Mouse (Mus musculus) small intestine, adult 2 months (tissue): Measurements from ENCODE around the gene Ablim1.

ENCODE experiments used
- CTCF ChIP-seq: fragments of 200-500 bp; IDR thresholded peaks from 2 replicates; pipeline ENCODE4 v1.5.1; 2012; ENCODE audit warnings: low read depth, mild to moderate bottlenecking, control low read depth, inconsistent platforms, low read length, moderate library complexity, mixed read lengths; ENCODE audit not compliant: insufficient replicate concordance, insufficient read length; ENCODE audit errors: extremely low read depth
- POLR2A ChIP-seq: fragments of 200-500 bp; IDR thresholded peaks from 2 replicates; pipeline ENCODE4 v1.6.1; 2012; ENCODE audit warnings: low read depth, mild to moderate bottlenecking, control low read depth, inconsistent platforms, low read length, moderate library complexity

GRCm38 (mm10) chr19:57081536-57081935, 233.2 kb downstream of the Ablim1 start:
- TF ChIP-seq CTCF, result no peak
- TF ChIP-seq POLR2A, result no peak
